Comparison of ENCODE assay signal across 10 mouse cellular contexts in genomic region chr13:97662741-97663140, GRCm38 (mm10).
DNase-seq lines count a peak whose midpoint lies in the region; ATAC-seq lines count a peak whose summit lies in the region.
"Had no signal": no experiment of that assay in that cellular context is flagged by ENCODE, and none has a peak within 500 bp of the region (broad histone marks: within the 10 kb centered on the region; RNA-seq: fewer than 3 reads in every experiment).

No protein-coding gene starts in this region.

- peak; percentile 99 for DNase-seq in heart, adult 11 months
- DNase-seq in retina, postnatal 1 day = peak; percentile 49
- no peak for DNase-seq in retina, embryonic 14.5 days (ENCODE audit: low spot score)
- peak; percentile 49 to 75 for DNase-seq in lung, postnatal 4 days
- no peak for DNase-seq in yolk sac, embryonic 10.5 days (ENCODE audit: low spot score)

- H3K36me3 ChIP-seq in heart, embryonic 12.5 days = no peaks in the 10 kb centered on the region
- H3K36me3 ChIP-seq in heart, embryonic 16.5 days (ENCODE audit: control insufficient read depth, insufficient read depth) = no peaks in the 10 kb centered on the region
- H3K36me3 ChIP-seq: stomach, embryonic 15.5 days had no signal

- no peak overlapping the region for H3K27ac ChIP-seq in heart, embryonic 12.5 days (ENCODE audit: poor library complexity, severe bottlenecking)
- H3K27ac ChIP-seq in heart, embryonic 16.5 days (ENCODE audit: low read length) = peak overlapping the region; percentile 73
- H3K27ac ChIP-seq: stomach, embryonic 15.5 days had no signal

- H3K4me2 ChIP-seq in heart, embryonic 12.5 days = no peak overlapping the region
- no peak overlapping the region for H3K4me2 ChIP-seq in heart, embryonic 16.5 days (ENCODE audit: low read depth, low read length)
- H3K4me2 ChIP-seq: stomach, embryonic 15.5 days had no signal

- 0 out of 2 replicates have a peak, but pooled peaks cover 7% of the 10 kb centered on the region for H3K4me1 ChIP-seq in heart, embryonic 12.5 days (replicated peaks)
- no peaks in the 10 kb centered on the region for H3K4me1 ChIP-seq in heart, embryonic 16.5 days (ENCODE audit: control insufficient read depth, insufficient read depth, low read length)
- H3K4me1 ChIP-seq: stomach, embryonic 15.5 days had no signal

- ATAC-seq in heart, embryonic 12.5 days (ENCODE audit: insufficient number of reproducible peaks, low FRiP score) = no peak
- ATAC-seq in heart, embryonic 16.5 days (replicated peaks; ENCODE audit: extremely low read depth, insufficient read depth, low FRiP score) = peak; percentile 76
- ATAC-seq in erythroid progenitor cell, adult 5-6 weeks (replicated peaks; ENCODE audit: low FRiP score, poor library complexity, severe bottlenecking) = no peak

- no peaks in the 10 kb centered on the region for H3K9me3 ChIP-seq in heart, embryonic 12.5 days (replicated peaks)
- no peaks in the 10 kb centered on the region for H3K9me3 ChIP-seq in heart, embryonic 16.5 days (replicated peaks; ENCODE audit: control insufficient read depth, low read length)
- H3K9me3 ChIP-seq: stomach, embryonic 15.5 days had no signal

- no peak overlapping the region for H3K9ac ChIP-seq in heart, embryonic 12.5 days
- no peak overlapping the region for H3K9ac ChIP-seq in heart, embryonic 16.5 days (ENCODE audit: low read length)
- H3K9ac ChIP-seq: stomach, embryonic 15.5 days had no signal

- 56% methylated on average over 8 of the region's 8 CpGs for WGBS in heart, embryonic 12.5 days
- 56% methylated on average over 8 of the region's 8 CpGs for WGBS in heart, embryonic 16.5 days

- H3K4me3 ChIP-seq in heart, embryonic 12.5 days = no peak overlapping the region
- no peak overlapping the region for H3K4me3 ChIP-seq in heart, embryonic 16.5 days (ENCODE audit: low read length)
- H3K4me3 ChIP-seq: stomach, embryonic 15.5 days had no signal

- H3K27me3 ChIP-seq in heart, embryonic 12.5 days (replicated peaks) = no peaks in the 10 kb centered on the region
- no peaks in the 10 kb centered on the region for H3K27me3 ChIP-seq in heart, embryonic 16.5 days (ENCODE audit: control insufficient read depth, insufficient read depth, low read length)
- H3K27me3 ChIP-seq: CH12.LX; stomach, embryonic 15.5 days had no signal

Comparison
In these comparisons a context has a peak if more than half of its experiments do, and no peak if none do; other contexts are left out.
1. DNase-seq: peak in heart, adult 11 months (single experiment), retina, postnatal 1 day (single experiment) and lung, postnatal 4 days (2 of 2); none in retina, embryonic 14.5 days (single experiment) and yolk sac, embryonic 10.5 days (single experiment).